Mouse (Mus musculus): ENCODE measurements at regions not wholly inside any gene's neighbourhood (a gene's known extent, or its start where the extent isn't known, plus 50 kb on each side); places are given as distances from the start of the nearest gene placed in this dataset.

DNA sequence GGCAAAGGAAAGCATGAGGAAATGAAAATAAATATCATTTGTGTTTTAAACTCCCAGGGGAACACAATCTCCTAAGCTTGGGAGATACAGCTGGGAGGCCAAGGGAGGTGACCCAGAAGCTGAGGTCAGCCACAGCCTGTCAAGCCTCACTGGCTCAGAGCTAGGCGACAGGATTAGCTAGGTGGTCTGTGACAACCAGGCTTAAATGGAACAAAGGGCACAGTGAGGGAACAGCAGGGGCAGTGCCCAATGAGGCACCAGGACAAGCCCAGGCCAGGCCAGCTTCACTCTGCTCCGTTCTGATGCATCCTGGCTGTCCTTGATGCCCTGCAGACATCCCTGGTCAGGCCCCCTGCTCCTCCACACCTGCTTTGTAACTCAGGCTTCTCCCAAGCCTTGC, 169.7 kb downstream of the Tpra1 start:
- TF ChIP-seq POLR2A (IDR thresholded peaks at IDR 0.05; ENCODE audit: extremely low read depth, insufficient read depth, low read length), result no peak
- no peak for TF ChIP-seq CTCF (IDR thresholded peaks at IDR 0.05; ENCODE audit: extremely low read depth, insufficient read depth, low read length)

Data from cortical plate, adult 2 months (tissue).